Mouse (Mus musculus) CD4-positive helper T cell, adult 2 months (primary cell): ENCODE measurements around the gene Sdccag8.

Experiments
- DNase-seq: peaks from one replicate; pipeline ENCODE4 v3.0.0-alpha.2; 2012; ENCODE audit warnings: low read depth, missing footprints, low spot score

Sdccag8 gene

GRCm38 (mm10) chr1:176943126-176943525 lies 128.7 kb downstream of the Sdccag8 start:
- no peak for DNase-seq

GRCm38 (mm10) chr1:176943987-176944386 lies 129.5 kb downstream of the Sdccag8 start:
- no peak for DNase-seq

GRCm38 (mm10) chr1:176944458-176945174 lies 130.2 kb downstream of the Sdccag8 start:
- peak; percentile 15 for DNase-seq

GRCm38 (mm10) chr1:176945175-176945540 lies 130.7 kb downstream of the Sdccag8 start:
- DNase-seq: peak; percentile 39

GRCm38 (mm10) chr1:176946031-176946795 lies 131.8 kb downstream of the Sdccag8 start:
- peak; percentile 67 for DNase-seq

GRCm38 (mm10) chr1:176946796-176947181 lies 132.3 kb downstream of the Sdccag8 start:
- peak; percentile 70 for DNase-seq

GRCm38 (mm10) chr1:176948861-176949260 lies 134.4 kb downstream of the Sdccag8 start:
- DNase-seq: no peak

GRCm38 (mm10) chr1:176949320-176949719 lies 134.9 kb downstream of the Sdccag8 start:
- peak; percentile 8 for DNase-seq

GRCm38 (mm10) chr1:176950061-176950460 lies 135.6 kb downstream of the Sdccag8 start:
- peak; percentile 11 for DNase-seq

- DNase-seq: no peak
Measured at GRCm38 (mm10) chr1:176951836-176952235, 137.4 kb downstream of the Sdccag8 start.

- no peak for DNase-seq
Measured at GRCm38 (mm10) chr1:176958311-176958710, 143.9 kb downstream of the Sdccag8 start.

GRCm38 (mm10) chr1:176961716-176962115 lies 147.3 kb downstream of the Sdccag8 start:
- DNase-seq: no peak

GRCm38 (mm10) chr1:176962894-176963293 lies 148.4 kb downstream of the Sdccag8 start:
- no peak for DNase-seq

- no peak for DNase-seq
Measured at GRCm38 (mm10) chr1:176967299-176967698, 152.8 kb downstream of the Sdccag8 start.

- DNase-seq: no peak
Measured at GRCm38 (mm10) chr1:176970635-176971478, 156.4 kb downstream of the Sdccag8 start.

GRCm38 (mm10) chr1:176971479-176971797 lies 157.0 kb downstream of the Sdccag8 start:
- no peak for DNase-seq

GRCm38 (mm10) chr1:176973356-176974088 lies 159.1 kb downstream of the Sdccag8 start:
- DNase-seq: no peak

- DNase-seq: no peak
Measured at GRCm38 (mm10) chr1:176979235-176979634, 164.8 kb downstream of the Sdccag8 start.

- DNase-seq: no peak
Measured at GRCm38 (mm10) chr1:176980140-176980539, 165.7 kb downstream of the Sdccag8 start.

- peak; percentile 15 for DNase-seq
Measured at GRCm38 (mm10) chr1:176980801-176981400, 166.4 kb downstream of the Sdccag8 start.

GRCm38 (mm10) chr1:176981511-176981910 lies 167.1 kb downstream of the Sdccag8 start:
- no peak for DNase-seq
